Mouse (Mus musculus) forebrain, embryonic 10.5 days (tissue): ENCODE data around the gene D330045A20Rik. TPM values are rescaled to one million over a fixed set of nuclear protein-coding genes. Genes with fewer than 3 reads are reported as not detected.
"Not testable (repeated sequence)": the region's sequence is repeated elsewhere in the genome, so short reads cannot be mapped to it uniquely, and the experiment has no call there.

Experiments used
- DNase-seq: peaks from one replicate; pipeline ENCODE4 v3.0.0-alpha.2; 2017; ENCODE audit warnings: low spot score; ENCODE audit errors: extremely low spot score
- H3K27ac ChIP-seq: fragments of 300-500 bp; sonication (generic); 2 replicates; pipeline ENCODE4 v1.5.1; 2016; ENCODE audit warnings: mild to moderate bottlenecking
- H3K27me3 ChIP-seq: fragments of 300-500 bp; sonication (generic); 2 replicates; pipeline ENCODE4 v1.6.1; 2016; ENCODE audit warnings: mild to moderate bottlenecking; ENCODE audit not compliant: poor library complexity, severe bottlenecking
- H3K36me3 ChIP-seq: fragments of 300-500 bp; sonication (generic); replicated peaks from 2 replicates; pipeline ENCODE4 v1.6.1; 2016; ENCODE audit warnings: mild to moderate bottlenecking, moderate library complexity
- H3K4me1 ChIP-seq: fragments of 300-500 bp; sonication (generic); 2 replicates; pipeline ENCODE4 v1.6.1; 2016
- H3K4me3 ChIP-seq: fragments of 300-500 bp; sonication (generic); 2 replicates; pipeline ENCODE4 v1.5.1; 2016; ENCODE audit warnings: mild to moderate bottlenecking, moderate library complexity
- H3K9me3 ChIP-seq: fragments of 300-500 bp; sonication (generic); 2 replicates; pipeline ENCODE4 v1.6.1; 2016; ENCODE audit warnings: mild to moderate bottlenecking, moderate library complexity
- WGBS: fragments of 180-500 bp; shearing (Covaris S2); methylation state at CpG from one replicate; pipeline ENCODE4 v1.1.7; 2016; 5-methylcytosine and 5-hydroxymethylcytosine counted together
- polyA plus RNA-seq: library from polyadenylated mRNA; unstranded; fragments of >200 nt; fragmentation: Nextera tagmentation; extraction: Ambion mirVana; gene quantifications from 2 replicates; pipeline ENCODE4 v1.2.1, GENCODE M21; 2016

Gene D330045A20Rik
- polyA plus RNA-seq, 1 experiment from 2014 or later: 3.6 TPM

DNA sequence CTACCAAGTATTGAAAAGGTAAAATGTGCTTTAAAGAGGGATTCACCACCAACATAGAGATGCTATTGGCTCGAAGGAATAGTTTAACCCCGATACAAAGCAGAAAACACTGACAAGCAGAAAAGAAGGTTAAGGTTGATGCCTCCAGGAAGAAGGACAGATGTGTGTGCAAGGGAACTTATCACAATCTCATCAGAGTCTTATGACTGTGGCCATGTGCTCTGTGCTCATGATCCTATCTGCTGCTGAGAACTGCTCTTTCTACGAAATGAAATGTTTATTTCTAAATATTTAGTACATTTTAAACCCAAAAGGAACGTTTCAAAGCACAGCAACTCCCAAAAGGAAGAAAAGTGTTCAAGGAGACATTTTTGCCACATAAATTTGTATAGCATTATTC, 52.1 kb downstream of the D330045A20Rik start:
- whole genome bisulfite sequencing: 80% methylated on average over 4 of the region's 4 CpGs
- H3K27ac ChIP-seq: no peak overlapping the region
- no peaks in the 10 kb centered on the region for H3K36me3 ChIP-seq
- H3K4me3 ChIP-seq: no peak overlapping the region
- peaks cover 83% of the 10 kb centered on the region for H3K27me3 ChIP-seq
- H3K4me1 ChIP-seq: no peaks in the 10 kb centered on the region
- no peak for DNase-seq
- no peaks in the 10 kb centered on the region for H3K9me3 ChIP-seq

- 89% methylated on average over 5 of the region's 5 CpGs for WGBS
- Histone ChIP-seq H3K27me3 (peaks cover 58% of the 10 kb centered on the region), H3K4me1 (no peaks in the 10 kb centered on the region), H3K4me3 (no peak overlapping the region), H3K36me3 (no peaks in the 10 kb centered on the region), H3K9me3 (no peaks in the 10 kb centered on the region), H3K27ac (no peak overlapping the region)
- no peak for DNase-seq
These were observed 57.7 kb downstream of the D330045A20Rik start for GRCm38 (mm10) chrX:139537641-139538397.

- Histone ChIP-seq H3K36me3 (no peaks in the 10 kb centered on the region), H3K4me1 (no peaks in the 10 kb centered on the region), H3K27me3 (peaks cover 36% of the 10 kb centered on the region), H3K9me3 (no peaks in the 10 kb centered on the region), H3K4me3 (no peak overlapping the region), H3K27ac (no peak overlapping the region)
- 93% methylated on average over 7 of the region's 7 CpGs for WGBS
- DNase-seq: no peak
These were observed 63.6 kb downstream of the D330045A20Rik start for GRCm38 (mm10) chrX:139543726-139544125.

DNA sequence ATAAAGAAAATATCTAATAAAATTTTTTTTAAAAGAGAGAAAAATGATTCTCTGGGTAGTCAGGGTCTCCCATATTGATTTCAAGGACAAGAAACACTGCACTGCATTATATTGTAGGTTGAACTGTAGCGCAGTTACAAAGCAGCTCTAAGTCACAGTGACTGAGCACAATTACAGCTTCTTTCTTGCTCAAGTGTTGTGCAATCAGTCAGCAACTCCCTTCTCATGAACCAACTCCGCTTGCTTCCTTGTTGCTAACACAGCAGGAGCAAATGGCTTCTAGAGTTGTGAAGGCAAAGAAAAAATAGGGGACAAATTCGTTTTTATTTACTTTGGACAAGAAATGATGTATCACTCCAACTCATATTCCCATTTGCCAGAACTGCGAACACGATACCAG, 70.3 kb downstream of the D330045A20Rik start:
- Histone ChIP-seq H3K4me1 (no peaks in the 10 kb centered on the region), H3K4me3 (no peak overlapping the region), H3K27me3 (peaks cover 49% of the 10 kb centered on the region), H3K9me3 (no peaks in the 10 kb centered on the region), H3K27ac (no peak overlapping the region), H3K36me3 (no peaks in the 10 kb centered on the region)
- WGBS: 85% methylated on average over 5 of the region's 5 CpGs
- DNase-seq: no peak

GRCm38 (mm10) chrX:139552090-139552489, 71.9 kb downstream of the D330045A20Rik start:
- DNase-seq: no peak
- Histone ChIP-seq H3K9me3 (no peaks in the 10 kb centered on the region), H3K27ac (no peak overlapping the region), H3K36me3 (no peaks in the 10 kb centered on the region), H3K27me3 (peaks cover 39% of the 10 kb centered on the region), H3K4me3 (no peak overlapping the region), H3K4me1 (no peaks in the 10 kb centered on the region)
- 86% methylated on average over 2 of the region's 2 CpGs for WGBS

DNA sequence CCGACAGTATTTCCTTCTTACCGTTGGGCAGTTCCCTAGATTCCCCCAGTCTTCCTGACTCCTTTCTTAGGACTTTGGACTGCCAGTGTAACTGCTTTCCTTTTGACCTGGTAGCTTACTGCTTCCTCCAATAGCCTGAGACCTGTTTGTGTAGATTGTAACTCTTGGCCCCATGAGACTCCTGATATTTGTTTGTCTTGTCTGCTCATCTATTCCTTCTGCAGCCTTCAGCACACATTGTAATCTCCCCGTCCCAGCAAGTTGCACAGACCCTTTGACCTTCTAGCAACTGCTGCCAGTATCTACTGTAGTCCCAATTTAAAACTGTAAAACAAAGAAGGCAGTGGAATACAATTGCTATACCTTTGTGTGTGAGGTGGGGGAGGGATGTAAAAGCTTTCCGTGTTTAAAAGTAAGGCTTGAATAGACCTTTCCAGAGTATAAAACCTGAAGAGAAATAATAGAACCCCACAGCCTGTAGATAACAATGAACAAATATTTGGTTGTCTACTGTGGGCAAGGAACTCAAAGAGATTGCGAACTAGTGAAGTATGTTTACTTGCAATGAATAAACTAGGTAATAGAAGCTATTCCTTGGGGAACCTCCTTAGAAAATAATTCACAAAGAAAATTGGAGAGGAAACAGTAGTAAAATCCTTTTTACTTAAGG, 82.2 kb downstream of the D330045A20Rik start:
- Histone ChIP-seq H3K9me3 (no peaks in the 10 kb centered on the region), H3K27ac (no peak overlapping the region), H3K36me3 (no peaks in the 10 kb centered on the region), H3K4me1 (no peaks in the 10 kb centered on the region), H3K27me3 (peaks cover 48% of the 10 kb centered on the region), H3K4me3 (no peak overlapping the region)
- no peak for DNase-seq
- 79% methylated on average over 5 of the region's 5 CpGs for WGBS

GRCm38 (mm10) chrX:139562925-139563461, 82.8 kb downstream of the D330045A20Rik start, which contains the start of gene Rnf128:
Gene Rnf128, plus strand, starts transcription at chrX:139563316.
- Histone ChIP-seq H3K9me3 (no peaks in the 10 kb centered on the region), H3K4me1 (no peaks in the 10 kb centered on the region), H3K4me3 (no peak within 1 kb of the TSS), H3K27ac (no peak within 1 kb of the TSS), H3K27me3 (peaks cover 52% of the 10 kb centered on the region), H3K36me3 (no peaks in the 10 kb centered on the region)
- no peak for DNase-seq
- 90% methylated on average over 8 of the region's 8 CpGs for WGBS

DNA sequence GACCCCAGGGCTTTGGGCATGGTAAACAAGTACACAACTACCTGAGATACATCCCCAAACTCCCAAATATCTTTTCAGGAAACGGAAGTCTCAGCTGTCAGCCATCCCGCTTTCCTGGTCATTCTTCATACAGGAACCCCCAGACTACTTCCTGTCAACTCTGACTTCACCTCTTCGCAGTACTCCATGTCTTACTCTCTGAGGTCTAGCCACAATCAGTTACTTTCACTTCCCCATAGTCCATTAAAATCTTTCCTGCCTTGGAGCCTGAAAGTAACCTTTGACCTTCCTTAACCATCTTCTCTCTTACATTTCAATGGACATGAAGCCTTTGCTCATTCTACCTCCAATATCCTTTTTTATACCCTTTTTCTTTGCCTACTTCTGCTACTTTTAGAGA, 89.9 kb downstream of the D330045A20Rik start:
- Histone ChIP-seq H3K36me3 (no peaks in the 10 kb centered on the region), H3K4me3 (no peak overlapping the region), H3K4me1 (no peaks in the 10 kb centered on the region), H3K27ac (no peak overlapping the region), H3K27me3 (peaks cover 53% of the 10 kb centered on the region), H3K9me3 (no peaks in the 10 kb centered on the region)
- 88% methylated on average over 3 of the region's 3 CpGs for WGBS
- no peak for DNase-seq

- Histone ChIP-seq H3K27ac (no peak overlapping the region), H3K27me3 (peaks cover 29% of the 10 kb centered on the region), H3K4me1 (no peaks in the 10 kb centered on the region), H3K36me3 (no peaks in the 10 kb centered on the region), H3K4me3 (no peak overlapping the region), H3K9me3 (no peaks in the 10 kb centered on the region)
- DNase-seq: no peak
- WGBS: 79% methylated on average over 6 of the region's 6 CpGs
These were observed 98.6 kb downstream of the D330045A20Rik start for GRCm38 (mm10) chrX:139578649-139579278.

DNA sequence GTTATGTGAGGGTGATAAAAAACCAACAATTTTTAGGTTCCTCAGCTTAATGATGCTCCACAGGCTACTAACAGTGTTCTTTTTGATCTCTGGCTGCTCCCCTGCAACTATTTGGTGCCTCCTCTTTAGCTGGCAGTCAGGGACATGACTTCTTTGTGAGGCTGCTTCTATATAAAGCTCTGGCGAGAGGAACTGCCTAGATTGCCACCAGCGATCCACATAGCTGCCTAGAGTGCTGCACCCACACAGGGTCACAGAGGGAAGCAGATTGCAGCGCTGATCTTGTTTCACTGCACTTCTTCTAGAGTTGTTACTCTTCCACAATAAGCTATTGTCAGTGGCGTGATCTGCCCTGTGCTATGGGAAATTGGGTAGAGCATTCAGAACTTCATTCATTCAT, 103.4 kb downstream of the D330045A20Rik start:
- no peaks in the 10 kb centered on the region for H3K4me1 ChIP-seq
- no peak for DNase-seq
- H3K36me3 ChIP-seq: no peaks in the 10 kb centered on the region
- peaks cover 30% of the 10 kb centered on the region for H3K27me3 ChIP-seq
- H3K27ac ChIP-seq: no peak overlapping the region
- H3K4me3 ChIP-seq: no peak overlapping the region
- no peaks in the 10 kb centered on the region for H3K9me3 ChIP-seq
- 56% methylated on average over 4 of the region's 4 CpGs for WGBS

- DNase-seq, H3K27ac ChIP-seq, H3K36me3 ChIP-seq, H3K4me1 ChIP-seq, H3K9me3 ChIP-seq, H3K4me3 ChIP-seq: not testable (repeated sequence)
- 81% methylated on average over 2 of the region's 2 CpGs for WGBS
- peaks cover 40% of the 10 kb centered on the region for H3K27me3 ChIP-seq
These were observed 106.5 kb downstream of the D330045A20Rik start for GRCm38 (mm10) chrX:139586676-139587075.

DNA sequence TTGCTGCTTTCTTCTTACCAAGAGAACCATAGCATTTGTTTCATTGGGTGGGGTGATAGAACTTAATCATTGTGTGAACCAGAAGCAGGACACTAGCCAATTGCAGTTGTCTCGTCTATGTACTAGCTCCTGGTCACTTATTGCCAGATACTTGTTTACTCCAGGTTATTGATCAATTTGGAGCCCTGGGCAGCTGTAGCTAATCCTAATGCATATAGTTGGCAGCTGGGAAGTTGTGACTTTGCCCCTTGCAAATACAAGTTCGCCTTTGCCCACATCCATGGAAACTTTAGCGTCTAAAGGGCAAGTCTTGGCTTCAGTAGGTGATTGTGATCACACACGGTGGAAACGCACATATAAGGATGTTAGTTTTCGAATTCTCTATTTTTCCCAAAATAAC, 116.2 kb downstream of the D330045A20Rik start:
- no peaks in the 10 kb centered on the region for H3K36me3 ChIP-seq
- H3K9me3 ChIP-seq: no peaks in the 10 kb centered on the region
- DNase-seq: no peak
- H3K27me3 ChIP-seq: peaks cover 74% of the 10 kb centered on the region
- WGBS: 89% methylated on average over 6 of the region's 6 CpGs
- no peaks in the 10 kb centered on the region for H3K4me1 ChIP-seq
- no peak overlapping the region for H3K27ac ChIP-seq
- H3K4me3 ChIP-seq: no peak overlapping the region
